Mouse (Mus musculus) urinary bladder, postnatal 25 days (tissue): ENCODE measurements around the gene Best3.

Source experiments
- DNase-seq: peaks from one replicate; pipeline ENCODE4 v3.0.0; 2022; ENCODE audit warnings: low spot score

Gene Best3

GRCm38 (mm10) chr10:116986264-116987082 is at the start of gene Best3:
Gene Best3, plus strand, starts transcription at chr10:116986314.
- no peak for DNase-seq

DNA sequence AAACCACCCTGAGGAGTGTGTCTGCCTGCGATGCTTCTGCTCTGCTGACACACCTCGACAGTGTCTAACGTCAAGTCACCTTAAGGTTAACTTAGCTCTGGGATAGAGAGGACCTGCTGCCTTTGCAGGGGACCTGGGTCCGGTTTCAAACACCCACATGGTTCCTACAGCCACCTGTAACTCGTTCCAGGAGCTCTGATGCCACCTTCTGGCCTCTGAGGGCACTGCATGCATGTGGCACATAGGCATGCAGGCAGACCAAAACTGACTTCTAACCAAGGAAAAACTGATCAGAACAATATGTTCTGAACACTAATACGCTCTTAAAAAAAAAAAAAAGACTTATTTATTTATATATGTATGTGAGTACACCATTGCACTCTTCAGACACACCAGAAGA is 43.1 kb upstream of the Best3 start:
- no peak for DNase-seq

- no peak for DNase-seq
These were observed 42.0 kb upstream of the Best3 start for GRCm38 (mm10) chr10:116944144-116944543.

GRCm38 (mm10) chr10:116944940-116945339 is 41.2 kb upstream of the Best3 start:
- DNase-seq = no peak

GRCm38 (mm10) chr10:116948414-116948813 is 37.7 kb upstream of the Best3 start:
- DNase-seq = no peak

GRCm38 (mm10) chr10:116949111-116950008 is 36.8 kb upstream of the Best3 start:
- DNase-seq = peak; percentile 22

DNA sequence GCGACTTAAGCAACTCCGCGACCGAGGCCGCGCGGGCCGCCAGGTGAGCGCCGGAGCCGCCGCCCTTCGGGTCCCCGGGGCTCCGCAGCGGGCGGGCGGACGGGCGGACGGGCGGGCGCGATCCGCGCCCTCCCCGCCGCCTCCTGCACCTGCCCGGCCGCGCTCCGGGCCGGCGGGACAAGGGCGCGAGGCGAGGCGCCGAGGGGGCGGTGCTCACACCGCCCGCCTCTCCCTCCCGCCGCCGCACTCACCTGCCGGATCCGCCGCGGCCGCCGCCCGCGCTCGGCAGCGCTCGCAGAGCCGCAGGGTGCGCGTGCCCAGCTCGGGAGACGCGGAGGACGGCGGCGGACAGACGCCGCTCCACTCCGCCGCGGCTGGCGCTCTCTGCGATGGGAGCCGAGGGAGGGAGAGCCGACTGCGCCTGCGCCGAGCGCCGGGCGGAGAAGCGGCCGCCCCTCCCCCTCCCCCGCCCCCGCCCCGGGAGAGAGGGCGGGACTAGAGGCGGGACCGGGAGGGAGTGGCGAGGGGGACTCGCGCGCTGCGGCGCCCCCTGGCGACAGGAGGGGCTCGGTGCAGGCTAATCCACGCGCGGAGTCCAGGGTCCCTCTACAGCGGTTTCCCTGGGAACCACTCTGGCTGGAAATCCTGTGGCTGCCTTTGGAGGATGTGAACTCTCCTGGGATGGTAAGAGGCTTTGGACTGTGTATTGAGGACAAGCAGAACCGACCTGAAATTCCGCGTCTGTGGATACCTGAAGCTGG is 35.9 kb upstream of the Best3 start, which contains the start of gene Rab3ip:
Rab3ip (minus strand) TSS at position 761 of the 761 bp plus-strand sequence.
- peak; percentile 91 for DNase-seq

GRCm38 (mm10) chr10:116950886-116951285 is 35.2 kb upstream of the Best3 start:
- no peak for DNase-seq

GRCm38 (mm10) chr10:116955191-116955590 is 30.9 kb upstream of the Best3 start:
- DNase-seq = no peak

DNA sequence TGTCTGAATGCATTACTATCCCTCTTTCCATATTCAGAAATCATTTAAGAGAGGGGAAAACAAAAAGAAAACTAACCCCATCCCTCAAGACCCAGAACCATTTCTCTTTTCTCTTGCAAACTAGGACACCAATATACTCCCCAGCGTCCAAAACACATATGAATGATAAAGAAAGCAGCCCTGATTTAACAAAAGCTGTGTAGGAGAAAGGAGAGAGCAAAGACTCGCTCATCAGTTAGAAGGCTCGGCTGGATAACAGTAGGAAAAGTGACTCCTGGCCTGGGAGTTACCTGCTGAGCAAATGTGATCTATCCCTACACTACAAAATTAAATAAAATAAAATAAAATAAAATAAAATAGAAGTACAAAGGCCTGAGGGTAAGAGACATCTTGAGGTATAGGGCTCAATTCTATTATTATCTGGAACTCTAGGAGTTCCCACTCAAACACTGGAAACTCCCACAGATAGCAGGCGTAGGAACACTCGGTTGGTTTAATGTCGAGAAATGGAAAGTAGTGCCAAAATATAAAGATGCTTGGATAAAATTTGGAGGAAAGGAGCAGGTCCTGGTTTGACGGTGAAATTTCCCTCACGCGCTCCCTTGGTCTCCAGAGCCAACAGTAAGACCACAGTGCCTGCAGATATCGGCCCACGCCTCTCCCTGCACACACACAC is 29.5 kb upstream of the Best3 start:
- no peak for DNase-seq

- no peak for DNase-seq
These were observed 28.1 kb upstream of the Best3 start for GRCm38 (mm10) chr10:116957867-116958551.

DNA sequence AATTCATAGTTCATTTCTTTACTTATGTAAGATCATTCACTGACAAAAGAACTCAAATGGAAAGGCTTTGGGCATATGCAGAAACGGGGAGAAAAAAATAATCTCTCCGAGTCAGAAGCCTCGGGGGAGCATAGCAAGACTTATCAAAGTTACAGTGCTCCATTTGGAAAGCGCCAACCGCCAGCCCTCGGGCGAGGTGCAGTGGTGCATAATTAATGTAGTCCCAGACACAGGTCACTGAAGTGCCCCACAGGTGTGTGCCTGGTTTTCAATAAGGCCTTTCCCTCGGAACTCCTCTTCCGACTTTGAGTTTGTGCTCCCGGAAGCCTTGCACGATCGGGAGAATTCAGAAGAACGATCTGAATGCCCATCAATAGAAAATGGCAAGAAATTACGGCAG is 24.0 kb upstream of the Best3 start:
- no peak for DNase-seq

- no peak for DNase-seq
These were observed 23.3 kb upstream of the Best3 start for GRCm38 (mm10) chr10:116962803-116963202.

- no peak for DNase-seq
These were observed 22.0 kb upstream of the Best3 start for GRCm38 (mm10) chr10:116964084-116964483.

DNA sequence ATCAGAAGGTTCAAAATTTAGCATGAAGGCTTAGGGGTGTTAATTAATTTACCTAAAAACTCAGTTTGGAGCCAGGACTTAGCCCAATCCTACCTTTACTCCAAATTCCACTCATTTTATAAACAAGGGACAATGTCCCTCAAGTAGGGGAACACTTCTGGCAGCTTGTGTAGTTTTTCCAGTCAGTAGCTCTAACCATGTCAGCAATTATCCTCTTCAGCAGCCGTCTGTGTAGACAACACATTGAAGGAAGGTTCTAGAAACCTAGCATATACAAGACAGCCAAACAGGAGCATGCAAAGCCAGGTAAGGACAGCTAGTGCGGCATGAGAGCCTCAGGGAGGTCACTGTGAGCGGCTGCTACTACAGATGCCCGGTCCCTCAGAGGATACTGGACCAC is 21.5 kb upstream of the Best3 start:
- no peak for DNase-seq

- DNase-seq = no peak
These were observed 20.8 kb upstream of the Best3 start for GRCm38 (mm10) chr10:116965297-116965696.

- no peak for DNase-seq
These were observed 20.0 kb upstream of the Best3 start for GRCm38 (mm10) chr10:116966065-116966464.

- no peak for DNase-seq
These were observed 17.4 kb upstream of the Best3 start for GRCm38 (mm10) chr10:116968741-116969140.

DNA sequence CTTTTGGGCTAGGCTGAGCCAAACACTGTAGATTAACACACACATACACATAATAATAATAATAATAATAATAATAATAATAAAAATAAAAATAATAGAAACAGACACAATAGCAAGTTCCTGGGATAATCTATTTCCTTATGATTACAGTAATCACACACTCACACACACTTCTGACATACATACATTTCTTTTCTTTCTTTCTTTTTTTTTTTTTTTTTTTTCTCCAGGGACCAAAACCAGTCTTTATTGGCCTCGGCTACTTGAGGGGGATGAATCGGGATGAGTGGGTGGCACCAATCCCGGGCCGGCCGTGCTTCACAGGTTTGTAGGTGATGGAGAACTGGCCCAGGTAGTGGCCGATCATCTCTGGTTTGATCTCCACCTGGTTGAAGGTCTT is 13.6 kb upstream of the Best3 start, which contains the start of gene Gm10271:
Gm10271 (minus strand) TSS at position 101 of the 400 bp plus-strand sequence.
- DNase-seq = no peak

GRCm38 (mm10) chr10:116977455-116977854 is 8.7 kb upstream of the Best3 start:
- no peak for DNase-seq

GRCm38 (mm10) chr10:116977858-116978257 is 8.3 kb upstream of the Best3 start:
- no peak for DNase-seq
